Mouse (Mus musculus): ENCODE measurements at regions not wholly inside any gene's neighbourhood (a gene's known extent, or its start where the extent isn't known, plus 50 kb on each side); places are given as distances from the start of the nearest gene placed in this dataset.

DNA sequence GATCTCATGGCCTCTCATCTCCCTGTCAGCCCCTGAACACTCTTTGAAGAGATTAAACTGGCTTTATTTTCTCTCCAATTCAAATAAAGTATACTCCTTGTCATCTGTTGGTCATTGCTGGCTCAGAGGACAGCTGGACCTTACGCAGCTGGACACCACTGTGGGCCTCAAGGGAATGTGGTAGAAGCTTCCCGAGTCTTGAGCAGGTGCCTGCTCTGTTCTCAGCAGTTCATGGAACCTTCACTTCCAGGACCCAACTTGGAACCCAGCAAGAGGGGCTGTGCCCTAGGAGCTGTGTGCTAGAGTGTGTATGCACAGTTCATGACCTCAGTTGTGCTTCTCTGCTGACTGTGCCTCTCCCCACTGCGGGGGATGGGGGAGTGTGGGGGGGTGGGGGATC, 185.2 kb upstream of the Sall1 start:
- Histone ChIP-seq H3K36me3 (ENCODE audit: control insufficient read depth, insufficient read depth, low read length) (no peaks in the 10 kb centered on the region), H3K27ac (ENCODE audit: insufficient read depth, low read depth, low read length) (no peak overlapping the region), H3K4me1 (ENCODE audit: control insufficient read depth, insufficient read depth, low read length) (no peaks in the 10 kb centered on the region), H3K27me3 (replicated peaks; ENCODE audit: control insufficient read depth, insufficient read depth, low read length) (no peaks in the 10 kb centered on the region), H3K4me3 (ENCODE audit: insufficient read depth, low read depth, low read length) (no peak overlapping the region)
- no peak for DNase-seq
- no peak for TF ChIP-seq POLR2A (IDR thresholded peaks at IDR 0.05; ENCODE audit: low read depth, low read length)
- TF ChIP-seq CTCF (conservative IDR thresholded peaks at IDR 0.05; ENCODE audit: insufficient read depth, insufficient read length, low read depth, low read length), result no peak
- WGBS, result 89% methylated on average over 3 of the region's 3 CpGs

DNA sequence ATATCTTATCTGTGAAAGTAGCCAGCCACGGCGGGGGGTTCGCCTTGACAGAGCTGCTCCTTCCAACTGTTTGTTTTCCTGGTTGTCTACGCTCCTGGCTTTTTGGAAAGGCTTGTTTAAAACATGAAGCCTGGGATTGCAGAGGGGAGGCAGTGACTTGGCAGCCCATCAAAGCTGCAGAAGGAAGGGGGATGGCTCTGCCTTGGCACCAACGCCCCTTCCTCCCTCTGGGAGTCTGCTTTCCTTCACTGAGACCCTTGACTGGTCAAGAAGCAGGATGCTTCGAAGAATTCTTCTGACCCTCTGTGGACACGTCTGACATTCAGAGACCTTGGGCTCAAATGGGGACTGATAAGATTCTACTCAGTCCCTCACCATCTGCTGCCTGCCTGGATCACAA, 176.9 kb upstream of the Sall1 start:
- H3K27me3 ChIP-seq (replicated peaks; ENCODE audit: control insufficient read depth, insufficient read depth, low read length), result no peaks in the 10 kb centered on the region
- H3K36me3 ChIP-seq (ENCODE audit: control insufficient read depth, insufficient read depth, low read length), result no peaks in the 10 kb centered on the region
- WGBS, result 67% methylated on average over 7 of the region's 7 CpGs
- H3K4me1 ChIP-seq (ENCODE audit: control insufficient read depth, insufficient read depth, low read length), result no peaks in the 10 kb centered on the region
- no peak overlapping the region for H3K27ac ChIP-seq (ENCODE audit: insufficient read depth, low read depth, low read length)
- no peak for DNase-seq
- TF ChIP-seq CTCF (conservative IDR thresholded peaks at IDR 0.05; ENCODE audit: insufficient read depth, insufficient read length, low read depth, low read length), result no peak
- no peak for TF ChIP-seq POLR2A (IDR thresholded peaks at IDR 0.05; ENCODE audit: low read depth, low read length)
- H3K4me3 ChIP-seq (ENCODE audit: insufficient read depth, low read depth, low read length), result no peak overlapping the region

DNA sequence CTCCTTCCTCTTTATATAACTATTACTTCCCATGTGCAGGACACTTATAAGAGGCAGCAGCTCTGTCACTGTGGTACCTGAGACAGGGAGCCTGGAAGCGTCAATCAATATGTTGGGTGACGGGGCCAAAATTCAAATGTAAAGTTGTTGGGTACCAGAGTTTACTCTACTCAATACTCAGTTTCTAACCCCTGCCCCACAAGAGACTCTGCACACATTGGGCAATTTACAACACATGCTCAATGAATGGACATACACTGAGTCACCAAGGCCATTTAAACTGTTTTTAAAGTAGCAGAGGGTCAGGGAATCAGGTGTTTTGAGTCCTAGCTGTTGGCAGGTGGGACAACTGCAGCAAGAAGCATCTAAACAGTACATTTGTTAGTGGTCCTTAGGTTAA, 176.4 kb upstream of the Sall1 start:
- TF ChIP-seq CTCF (conservative IDR thresholded peaks at IDR 0.05; ENCODE audit: insufficient read depth, insufficient read length, low read depth, low read length) (no peak), POLR2A (IDR thresholded peaks at IDR 0.05; ENCODE audit: low read depth, low read length) (no peak)
- H3K27ac ChIP-seq (ENCODE audit: insufficient read depth, low read depth, low read length), result no peak overlapping the region
- no peak overlapping the region for H3K4me3 ChIP-seq (ENCODE audit: insufficient read depth, low read depth, low read length)
- no peaks in the 10 kb centered on the region for H3K27me3 ChIP-seq (replicated peaks; ENCODE audit: control insufficient read depth, insufficient read depth, low read length)
- 95% methylated on average over 2 of the region's 2 CpGs for WGBS
- DNase-seq, result no peak
- no peaks in the 10 kb centered on the region for H3K36me3 ChIP-seq (ENCODE audit: control insufficient read depth, insufficient read depth, low read length)
- no peaks in the 10 kb centered on the region for H3K4me1 ChIP-seq (ENCODE audit: control insufficient read depth, insufficient read depth, low read length)

DNA sequence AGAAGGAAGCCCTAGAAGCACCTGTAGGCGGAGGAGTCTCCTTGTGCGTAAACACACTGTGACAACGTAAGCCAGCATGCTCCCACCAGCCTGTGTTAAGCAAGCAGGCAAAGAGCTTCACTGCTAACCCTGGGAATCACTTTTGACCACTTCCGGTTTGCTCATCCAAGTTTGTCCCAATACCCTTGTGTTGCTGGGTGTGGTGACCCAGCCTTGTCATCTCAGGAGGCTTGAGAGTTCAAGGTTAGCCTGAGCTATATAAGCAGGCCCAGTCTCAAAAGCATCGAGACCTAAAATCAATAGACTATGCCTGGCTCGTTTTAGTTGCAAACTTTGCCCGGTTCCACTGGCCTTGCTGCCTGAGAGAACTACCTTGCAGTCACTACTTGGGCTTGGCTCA, 175.2 kb upstream of the Sall1 start:
- no peak for DNase-seq
- Histone ChIP-seq H3K36me3 (ENCODE audit: control insufficient read depth, insufficient read depth, low read length) (no peaks in the 10 kb centered on the region), H3K4me1 (ENCODE audit: control insufficient read depth, insufficient read depth, low read length) (no peaks in the 10 kb centered on the region), H3K27me3 (replicated peaks; ENCODE audit: control insufficient read depth, insufficient read depth, low read length) (no peaks in the 10 kb centered on the region), H3K4me3 (ENCODE audit: insufficient read depth, low read depth, low read length) (no peak overlapping the region), H3K27ac (ENCODE audit: insufficient read depth, low read depth, low read length) (no peak overlapping the region)
- WGBS, result 84% methylated on average over 7 of the region's 7 CpGs
- TF ChIP-seq CTCF (conservative IDR thresholded peaks at IDR 0.05; ENCODE audit: insufficient read depth, insufficient read length, low read depth, low read length), result no peak
- no peak for TF ChIP-seq POLR2A (IDR thresholded peaks at IDR 0.05; ENCODE audit: low read depth, low read length)

DNA sequence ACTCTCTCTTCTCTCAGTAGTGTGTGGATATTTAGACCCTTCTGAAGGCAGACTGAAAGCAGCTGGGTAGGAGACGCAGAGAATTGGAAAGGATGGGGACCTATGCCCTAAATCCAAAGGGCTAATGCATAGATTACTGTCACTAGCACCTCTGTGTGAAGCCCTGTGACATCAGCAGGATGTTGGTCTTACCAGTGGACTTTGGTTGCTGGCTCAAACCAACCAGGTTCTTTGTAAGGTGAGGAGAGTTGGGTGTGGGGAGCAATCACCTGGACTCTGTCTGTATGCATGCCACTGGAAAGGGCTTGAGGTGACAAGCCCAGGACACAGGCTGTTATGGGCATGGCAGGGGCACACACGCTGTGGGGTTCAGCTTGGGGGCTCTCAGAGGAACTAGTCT, 173.7 kb upstream of the Sall1 start:
- DNase-seq, result no peak
- H3K4me1 ChIP-seq (ENCODE audit: control insufficient read depth, insufficient read depth, low read length), result no peaks in the 10 kb centered on the region
- no peaks in the 10 kb centered on the region for H3K27me3 ChIP-seq (replicated peaks; ENCODE audit: control insufficient read depth, insufficient read depth, low read length)
- H3K4me3 ChIP-seq (ENCODE audit: insufficient read depth, low read depth, low read length), result no peak overlapping the region
- TF ChIP-seq POLR2A (IDR thresholded peaks at IDR 0.05; ENCODE audit: low read depth, low read length), result no peak
- TF ChIP-seq CTCF (conservative IDR thresholded peaks at IDR 0.05; ENCODE audit: insufficient read depth, insufficient read length, low read depth, low read length), result no peak
- WGBS, result 89% methylated on average over 2 of the region's 2 CpGs
- no peaks in the 10 kb centered on the region for H3K36me3 ChIP-seq (ENCODE audit: control insufficient read depth, insufficient read depth, low read length)
- no peak overlapping the region for H3K27ac ChIP-seq (ENCODE audit: insufficient read depth, low read depth, low read length)

DNA sequence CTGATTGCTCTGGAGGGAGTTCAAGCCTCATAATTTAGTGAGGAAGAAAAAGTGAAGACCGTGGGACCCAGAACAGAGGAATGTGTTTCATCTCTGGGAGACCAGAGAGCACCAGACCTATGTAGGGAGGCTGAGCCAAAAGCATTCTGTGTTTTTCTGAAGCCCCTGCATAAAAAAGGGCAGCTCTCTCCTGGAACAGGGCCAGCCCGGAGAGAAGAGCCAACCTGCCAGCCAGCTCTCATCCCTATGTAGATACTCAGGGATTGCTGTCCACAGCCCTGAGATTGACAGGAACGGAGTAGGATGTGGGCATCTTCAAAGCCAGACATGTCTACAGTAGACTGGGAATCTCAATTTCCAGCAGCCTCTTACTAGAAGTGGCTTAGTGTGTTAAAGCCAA, 168.0 kb upstream of the Sall1 start:
- Histone ChIP-seq H3K27me3 (replicated peaks; ENCODE audit: control insufficient read depth, insufficient read depth, low read length) (no peaks in the 10 kb centered on the region), H3K4me3 (ENCODE audit: insufficient read depth, low read depth, low read length) (no peak overlapping the region), H3K27ac (ENCODE audit: insufficient read depth, low read depth, low read length) (no peak overlapping the region), H3K4me1 (ENCODE audit: control insufficient read depth, insufficient read depth, low read length) (no peaks in the 10 kb centered on the region), H3K36me3 (ENCODE audit: control insufficient read depth, insufficient read depth, low read length) (no peaks in the 10 kb centered on the region)
- DNase-seq, result no peak
- 85% methylated on average over 3 of the region's 3 CpGs for WGBS
- TF ChIP-seq POLR2A (IDR thresholded peaks at IDR 0.05; ENCODE audit: low read depth, low read length) (no peak), CTCF (conservative IDR thresholded peaks at IDR 0.05; ENCODE audit: insufficient read depth, insufficient read length, low read depth, low read length) (no peak)

DNA sequence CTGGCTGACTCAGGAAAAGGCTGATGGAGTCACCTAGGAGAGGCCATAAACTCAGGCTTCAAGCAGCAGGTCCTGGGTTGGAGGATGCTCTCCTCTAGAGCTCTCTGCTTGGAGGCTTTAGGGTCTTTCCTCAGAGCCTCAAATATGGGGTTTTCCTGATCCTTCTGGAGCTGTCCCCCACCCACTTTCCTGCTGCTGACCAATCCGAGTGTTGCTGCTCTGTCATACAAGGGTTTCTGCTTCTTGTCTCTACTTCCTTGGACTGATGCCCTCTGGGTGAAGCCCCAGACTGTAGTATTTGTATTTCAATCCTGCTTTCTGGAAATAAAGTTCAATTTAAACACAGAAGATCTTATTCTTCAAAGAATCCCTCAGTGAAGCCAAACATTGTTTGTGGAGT, 166.7 kb upstream of the Sall1 start:
- no peak overlapping the region for H3K27ac ChIP-seq (ENCODE audit: insufficient read depth, low read depth, low read length)
- WGBS, result 74% methylated on average over 1 of the region's 1 CpGs
- no peak for DNase-seq
- no peaks in the 10 kb centered on the region for H3K36me3 ChIP-seq (ENCODE audit: control insufficient read depth, insufficient read depth, low read length)
- H3K4me1 ChIP-seq (ENCODE audit: control insufficient read depth, insufficient read depth, low read length), result no peaks in the 10 kb centered on the region
- TF ChIP-seq CTCF (conservative IDR thresholded peaks at IDR 0.05; ENCODE audit: insufficient read depth, insufficient read length, low read depth, low read length) (no peak), POLR2A (IDR thresholded peaks at IDR 0.05; ENCODE audit: low read depth, low read length) (no peak)
- no peak overlapping the region for H3K4me3 ChIP-seq (ENCODE audit: insufficient read depth, low read depth, low read length)
- H3K27me3 ChIP-seq (replicated peaks; ENCODE audit: control insufficient read depth, insufficient read depth, low read length), result no peaks in the 10 kb centered on the region

DNA sequence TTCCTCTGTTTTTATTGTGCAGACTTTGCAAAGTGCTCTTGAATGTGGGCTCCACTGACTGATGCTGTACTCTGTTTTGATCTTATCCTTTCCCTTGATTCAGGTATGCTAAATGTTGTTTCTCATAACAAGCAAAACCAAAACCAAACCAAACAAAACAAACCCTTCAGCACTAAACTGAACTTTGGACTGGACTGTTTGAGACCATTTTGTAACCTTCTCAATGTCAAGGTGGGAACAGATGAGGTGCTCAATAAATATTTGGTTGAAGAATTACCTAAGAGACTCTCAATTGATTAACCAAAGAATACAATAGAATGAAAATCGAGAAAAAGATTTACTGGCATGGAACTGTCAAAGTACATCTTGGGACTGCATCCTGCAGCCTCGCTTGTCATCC, 163.9 kb upstream of the Sall1 start:
- no peaks in the 10 kb centered on the region for H3K36me3 ChIP-seq (ENCODE audit: control insufficient read depth, insufficient read depth, low read length)
- H3K27me3 ChIP-seq (replicated peaks; ENCODE audit: control insufficient read depth, insufficient read depth, low read length), result no peaks in the 10 kb centered on the region; the same call in 1 of the 2 replicates
- H3K4me3 ChIP-seq (ENCODE audit: insufficient read depth, low read depth, low read length), result no peak overlapping the region
- TF ChIP-seq CTCF (conservative IDR thresholded peaks at IDR 0.05; ENCODE audit: insufficient read depth, insufficient read length, low read depth, low read length) (no peak), POLR2A (IDR thresholded peaks at IDR 0.05; ENCODE audit: low read depth, low read length) (no peak)
- WGBS, result 74% methylated on average over 2 of the region's 2 CpGs
- DNase-seq, result no peak
- no peak overlapping the region for H3K27ac ChIP-seq (ENCODE audit: insufficient read depth, low read depth, low read length)
- no peaks in the 10 kb centered on the region for H3K4me1 ChIP-seq (ENCODE audit: control insufficient read depth, insufficient read depth, low read length)

Measured in kidney, adult 2 months (tissue).